Mouse (Mus musculus) liver, embryonic 11.5 days (tissue): ENCODE results near the gene Lnx2. TPM values are rescaled to one million over a fixed set of nuclear protein-coding genes. Genes with fewer than 3 reads are reported as not detected.

Experiments used
- ATAC-seq: fragments of 200-750 bp; cut with Nextera tagmentation; replicated peaks from 2 replicates; pipeline ENCODE4 v1.8.0; 2017; ENCODE audit warnings: moderate number of reproducible peaks, mild to moderate bottlenecking, moderate TSS enrichment, moderate library complexity; ENCODE audit not compliant: low FRiP score
- DNase-seq: peaks from one replicate; pipeline ENCODE4 v3.0.0-alpha.2; 2017; ENCODE audit warnings: low spot score
- H3K27ac ChIP-seq: fragments of 300-500 bp; sonication (generic); 2 replicates; pipeline ENCODE4 v1.5.1; 2014; ENCODE audit warnings: mild to moderate bottlenecking, low read depth, low read length, control low read depth
- H3K27me3 ChIP-seq: fragments of 300-500 bp; sonication (generic); replicated peaks from 2 replicates; pipeline ENCODE4 v1.6.1; 2014; ENCODE audit warnings: low read length, mixed read lengths; ENCODE audit not compliant: control insufficient read depth, insufficient read depth
- H3K36me3 ChIP-seq: fragments of 300-500 bp; sonication (generic); 2 replicates; pipeline ENCODE4 v1.6.1; 2014; ENCODE audit warnings: mild to moderate bottlenecking, low read length, moderate library complexity, mixed read lengths; ENCODE audit not compliant: control insufficient read depth, insufficient read depth
- H3K4me1 ChIP-seq: fragments of 300-500 bp; sonication (generic); replicated peaks from 2 replicates; pipeline ENCODE4 v1.6.1; 2014; ENCODE audit warnings: low read length, mixed read lengths; ENCODE audit not compliant: control insufficient read depth, insufficient read depth
- H3K4me2 ChIP-seq: fragments of 300-500 bp; sonication (generic); 2 replicates; pipeline ENCODE4 v1.6.1; 2014; ENCODE audit warnings: mild to moderate bottlenecking, control low read depth, moderate library complexity
- H3K4me3 ChIP-seq: fragments of 300-500 bp; sonication (generic); 2 replicates; pipeline ENCODE4 v1.5.1; 2014; ENCODE audit warnings: low read depth, low read length, control low read depth
- H3K9ac ChIP-seq: fragments of 300-500 bp; sonication (generic); 2 replicates; pipeline ENCODE4 v1.6.1; 2014; ENCODE audit warnings: low read depth, low read length, control low read depth
- H3K9me3 ChIP-seq: fragments of 300-500 bp; sonication (generic); 2 replicates; pipeline ENCODE4 v1.6.1; 2016; ENCODE audit warnings: low read length, inconsistent platforms, mixed read lengths; ENCODE audit not compliant: control insufficient read depth
- WGBS: fragments of 180-500 bp; shearing (Covaris S2); extraction: QIAGEN DNeasy Blood & Tissue Kit; methylation state at CpG from one replicate; pipeline ENCODE4 v1.1.7; 2014; 5-methylcytosine and 5-hydroxymethylcytosine counted together
- polyA plus RNA-seq: library from polyadenylated mRNA; unstranded; fragments of >200 nt; fragmentation: Nextera tagmentation; extraction: Ambion mirVana; gene quantifications from 2 replicates; pipeline ENCODE4 v1.2.1, GENCODE M21; 2014

Gene Lnx2
- polyA plus RNA-seq, 1 experiment from 2014 or later = 13.3 TPM

DNA sequence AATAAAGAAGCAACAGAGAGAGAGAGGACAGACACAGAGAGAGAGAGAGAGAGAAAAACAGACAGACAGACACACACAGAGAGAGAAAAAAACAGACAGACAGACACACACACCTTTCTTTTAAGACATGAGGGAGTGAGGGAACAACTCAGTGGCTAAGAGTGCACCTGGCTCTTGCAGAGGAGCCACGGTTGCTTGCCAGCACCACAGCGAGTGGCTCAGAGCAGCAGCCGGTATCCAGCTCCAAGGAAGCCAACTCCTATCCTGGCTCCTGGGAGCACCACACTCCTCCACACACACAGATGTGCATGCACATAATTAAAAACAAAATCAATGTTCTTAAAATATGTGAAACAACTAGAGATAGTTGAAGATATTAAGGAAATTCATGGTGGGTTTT, 30.9 kb upstream of the Lnx2 start:
- DNase-seq (no peak), ATAC-seq (no peak)
- H3K27me3 ChIP-seq = no peaks in the 10 kb centered on the region
- 99% methylated on average over 3 of the region's 3 CpGs for WGBS
- no peaks in the 10 kb centered on the region for H3K4me1 ChIP-seq
- H3K27ac ChIP-seq = no peak overlapping the region
- H3K4me3 ChIP-seq = no peak overlapping the region
- H3K4me2 ChIP-seq = no peak overlapping the region
- H3K36me3 ChIP-seq = peaks cover 56% of the 10 kb centered on the region
- no peak overlapping the region for H3K9ac ChIP-seq
- 0 out of 2 replicates have a peak, but pooled peaks cover 6% of the 10 kb centered on the region for H3K9me3 ChIP-seq

DNA sequence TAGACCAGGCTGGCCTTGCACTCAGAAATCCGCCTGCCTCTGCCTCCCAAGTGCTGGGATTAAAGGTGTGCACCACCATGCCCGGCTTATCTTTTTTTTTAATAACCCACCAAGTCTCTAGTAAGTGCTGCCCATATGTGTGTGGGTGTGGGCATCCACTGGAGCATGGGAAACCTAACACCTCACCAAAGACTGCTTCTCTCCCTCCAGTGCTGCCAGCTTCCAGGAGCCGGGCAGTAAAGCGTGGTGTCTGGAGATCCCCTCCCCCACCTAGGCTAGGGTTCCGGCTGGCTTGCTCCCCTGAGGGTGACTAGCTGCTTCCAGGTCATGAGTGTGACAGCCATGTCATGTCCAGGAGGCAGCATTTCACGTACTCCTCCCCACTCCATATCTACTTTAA, 25.9 kb upstream of the Lnx2 start:
- Histone ChIP-seq H3K36me3 (peaks cover 27% of the 10 kb centered on the region), H3K9me3 (no peaks in the 10 kb centered on the region), H3K4me2 (no peak overlapping the region), H3K4me1 (no peaks in the 10 kb centered on the region), H3K4me3 (no peak overlapping the region), H3K27me3 (no peaks in the 10 kb centered on the region), H3K9ac (no peak overlapping the region), H3K27ac (no peak overlapping the region)
- DNase-seq = no peak
- WGBS = 90% methylated on average over 6 of the region's 6 CpGs
- no peak for ATAC-seq

DNA sequence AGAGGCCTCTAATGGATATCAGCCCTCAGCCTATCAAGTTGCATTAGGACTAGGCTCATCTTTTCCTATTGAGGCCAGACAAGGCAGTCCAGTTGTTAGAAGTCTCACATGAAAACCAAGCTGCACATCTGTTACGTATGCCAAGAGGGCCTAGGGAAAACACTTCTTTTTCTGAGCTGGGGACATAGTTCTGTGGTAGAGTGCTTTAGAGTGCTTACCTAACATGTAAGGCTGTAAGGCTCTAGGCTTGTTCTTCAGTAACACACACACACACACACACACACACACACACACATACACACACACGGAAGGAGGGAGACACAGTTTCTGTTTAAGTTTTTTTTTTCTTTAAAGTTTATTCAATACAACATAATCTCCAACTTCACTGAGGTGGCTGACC, 23.8 kb upstream of the Lnx2 start:
- 83% methylated on average over 2 of the region's 2 CpGs for WGBS

DNA sequence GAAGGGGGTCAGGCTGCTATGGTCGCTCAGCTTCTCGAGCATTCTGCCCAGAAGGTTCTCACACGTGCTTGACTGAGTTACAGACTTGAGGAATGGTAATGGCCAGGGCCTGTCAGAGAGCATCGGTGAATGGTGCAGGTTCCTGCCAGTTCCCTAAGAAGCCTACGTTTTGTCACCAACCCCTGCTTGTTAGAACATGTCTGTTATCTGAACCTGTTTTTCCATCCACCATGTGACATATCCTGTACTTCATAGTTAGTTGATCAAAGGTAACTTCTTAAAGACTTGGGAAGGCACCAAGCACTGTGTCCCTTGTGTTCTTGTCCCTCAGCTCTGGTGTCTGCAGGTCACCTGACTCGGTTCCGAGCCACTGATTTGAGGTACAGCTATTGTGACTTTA, 22.3 kb upstream of the Lnx2 start:
- no peak for ATAC-seq
- peaks cover 15% of the 10 kb centered on the region for H3K36me3 ChIP-seq
- WGBS = 87% methylated on average over 7 of the region's 7 CpGs

More for the DNA sequence above, 23.8 kb upstream of the Lnx2 start:
- no peak overlapping the region for H3K27ac ChIP-seq
- H3K4me2 ChIP-seq = no peak overlapping the region
- no peaks in the 10 kb centered on the region for H3K27me3 ChIP-seq
- H3K4me3 ChIP-seq = no peak overlapping the region
- no peaks in the 10 kb centered on the region for H3K9me3 ChIP-seq
- no peak overlapping the region for H3K9ac ChIP-seq
- H3K4me1 ChIP-seq = no peaks in the 10 kb centered on the region
- peaks cover 20% of the 10 kb centered on the region for H3K36me3 ChIP-seq
- ATAC-seq (no peak), DNase-seq (no peak)

DNA sequence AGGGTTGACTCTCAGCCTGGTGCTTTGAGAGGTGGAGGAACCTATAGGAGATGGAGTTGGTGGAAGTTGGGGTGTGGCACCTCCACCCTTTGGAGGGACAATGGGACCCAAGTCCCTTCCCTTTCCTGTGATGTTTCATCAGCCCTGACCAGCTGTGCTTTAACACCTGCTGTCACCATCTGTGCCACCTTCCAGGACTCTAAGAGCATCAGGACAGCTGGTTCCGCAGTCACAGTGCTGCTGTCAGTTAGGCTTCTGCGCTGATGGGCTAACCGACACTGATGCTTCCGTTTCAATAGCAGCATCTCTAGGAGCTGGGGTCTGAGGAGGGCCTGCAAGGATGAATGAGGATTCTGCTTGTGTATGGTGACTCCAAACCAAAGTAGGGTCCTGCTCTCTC, 20.2 kb upstream of the Lnx2 start:
- Histone ChIP-seq H3K27ac (no peak overlapping the region), H3K36me3 (peaks cover 5% of the 10 kb centered on the region), H3K4me1 (no peaks in the 10 kb centered on the region), H3K4me3 (no peak overlapping the region), H3K27me3 (no peaks in the 10 kb centered on the region), H3K9me3 (no peaks in the 10 kb centered on the region), H3K4me2 (no peak overlapping the region), H3K9ac (no peak overlapping the region)
- WGBS = 89% methylated on average over 4 of the region's 4 CpGs
- no peak for DNase-seq
- no peak for ATAC-seq

More for the DNA sequence above, 22.3 kb upstream of the Lnx2 start:
- Histone ChIP-seq H3K9ac (no peak overlapping the region), H3K4me3 (no peak overlapping the region), H3K4me2 (no peak overlapping the region), H3K27ac (no peak overlapping the region), H3K27me3 (no peaks in the 10 kb centered on the region), H3K9me3 (no peaks in the 10 kb centered on the region), H3K4me1 (no peaks in the 10 kb centered on the region)
- no peak for DNase-seq

DNA sequence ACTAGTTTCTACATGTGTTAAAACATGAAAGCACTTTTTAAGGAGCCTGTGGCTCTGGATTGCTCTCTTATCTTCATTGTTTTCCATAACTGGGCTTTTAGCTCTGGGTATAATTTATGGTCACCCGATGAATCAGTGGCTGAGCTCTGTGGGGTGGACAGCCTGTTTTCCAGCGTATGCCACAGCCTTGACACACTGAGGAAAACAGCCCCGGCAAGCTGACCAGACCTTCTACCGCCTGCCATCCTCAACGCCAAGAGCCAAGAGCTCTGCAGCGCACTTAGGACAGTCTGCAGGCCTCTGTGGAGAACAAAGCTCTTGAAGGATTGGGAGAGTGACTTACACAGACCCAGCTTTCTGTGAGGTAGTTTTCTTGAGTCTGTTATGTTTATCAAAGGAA, 17.9 kb upstream of the Lnx2 start:
- ATAC-seq (no peak), DNase-seq (no peak)
- Histone ChIP-seq H3K9me3 (no peaks in the 10 kb centered on the region), H3K27me3 (no peaks in the 10 kb centered on the region), H3K9ac (no peak overlapping the region), H3K27ac (no peak overlapping the region), H3K4me2 (no peak overlapping the region), H3K36me3 (no peaks in the 10 kb centered on the region; the same call in 1 of the 2 replicates), H3K4me3 (no peak overlapping the region), H3K4me1 (no peaks in the 10 kb centered on the region)
- 85% methylated on average over 6 of the region's 6 CpGs for WGBS

DNA sequence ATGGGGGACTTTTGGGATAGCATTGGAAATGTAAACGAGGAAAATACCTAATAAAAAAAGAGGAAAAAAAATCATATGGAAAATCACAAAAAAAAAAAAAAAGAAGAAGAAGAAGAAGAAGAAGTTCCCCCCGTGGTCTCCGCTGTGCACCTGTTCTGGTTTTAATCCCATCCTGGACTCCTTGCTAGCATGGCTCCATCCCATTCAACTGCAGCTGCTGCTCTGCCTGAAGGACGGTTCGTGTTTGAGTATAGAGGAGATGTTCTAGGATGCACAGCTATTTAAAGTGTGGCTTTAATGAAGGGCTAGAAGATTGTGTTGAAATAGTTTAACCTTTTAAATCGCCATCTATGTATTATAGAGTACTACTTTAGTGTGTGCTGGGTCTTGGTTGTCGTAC, 16.1 kb upstream of the Lnx2 start:
- 88% methylated on average over 7 of the region's 7 CpGs for WGBS
- ATAC-seq = no peak
- H3K4me2 ChIP-seq = no peak overlapping the region
- H3K27ac ChIP-seq = no peak overlapping the region
- no peaks in the 10 kb centered on the region for H3K4me1 ChIP-seq
- no peaks in the 10 kb centered on the region for H3K9me3 ChIP-seq
- peaks cover under 1% of the 10 kb centered on the region; the same call in 1 of the 2 replicates for H3K36me3 ChIP-seq
- no peak for DNase-seq
- H3K27me3 ChIP-seq = no peaks in the 10 kb centered on the region
- no peak overlapping the region for H3K9ac ChIP-seq
- no peak overlapping the region for H3K4me3 ChIP-seq

DNA sequence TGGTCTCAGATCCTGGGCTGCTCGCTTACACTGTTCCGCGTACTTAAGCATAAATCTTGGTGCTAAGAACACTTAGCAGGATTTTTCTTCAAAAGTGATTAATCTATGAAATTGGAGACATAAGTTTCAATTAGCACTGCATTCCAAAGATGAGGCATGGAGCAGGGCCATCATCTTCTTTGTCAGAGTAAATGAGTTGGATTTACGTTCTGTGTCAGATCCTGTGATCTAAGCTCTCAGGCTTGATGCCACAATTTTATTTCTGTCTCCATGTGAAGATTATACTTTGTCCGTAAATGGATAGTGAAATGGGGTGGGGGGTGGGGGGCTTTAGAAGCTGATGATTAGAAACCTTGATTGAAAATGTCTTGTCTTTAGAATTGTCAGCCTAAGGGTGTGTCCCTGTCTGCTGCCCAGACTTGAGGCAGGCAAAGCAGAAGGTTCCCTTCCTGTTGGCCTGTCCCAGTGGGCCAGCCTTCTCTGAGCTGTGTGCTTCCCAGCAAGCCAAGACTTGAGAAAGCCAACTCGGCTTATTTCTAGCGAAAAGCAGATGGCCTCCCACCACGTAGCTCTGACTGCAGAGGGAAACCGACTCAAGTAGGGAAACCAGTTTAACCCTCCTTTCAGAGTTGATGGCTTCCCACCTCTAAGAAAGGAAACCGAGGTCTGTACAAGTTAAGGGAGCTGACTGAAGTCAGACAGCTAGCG, 14.0 kb upstream of the Lnx2 start:
- H3K27me3 ChIP-seq = no peaks in the 10 kb centered on the region
- DNase-seq (no peak), ATAC-seq (no peak)
- no peak overlapping the region for H3K9ac ChIP-seq
- no peak overlapping the region for H3K4me3 ChIP-seq
- H3K4me1 ChIP-seq = no peaks in the 10 kb centered on the region
- no peaks in the 10 kb centered on the region for H3K9me3 ChIP-seq
- 83% methylated on average over 11 of the region's 11 CpGs for WGBS
- H3K27ac ChIP-seq = no peak overlapping the region
- peaks cover 8% of the 10 kb centered on the region; the same call in 1 of the 2 replicates for H3K36me3 ChIP-seq
- no peak overlapping the region for H3K4me2 ChIP-seq

DNA sequence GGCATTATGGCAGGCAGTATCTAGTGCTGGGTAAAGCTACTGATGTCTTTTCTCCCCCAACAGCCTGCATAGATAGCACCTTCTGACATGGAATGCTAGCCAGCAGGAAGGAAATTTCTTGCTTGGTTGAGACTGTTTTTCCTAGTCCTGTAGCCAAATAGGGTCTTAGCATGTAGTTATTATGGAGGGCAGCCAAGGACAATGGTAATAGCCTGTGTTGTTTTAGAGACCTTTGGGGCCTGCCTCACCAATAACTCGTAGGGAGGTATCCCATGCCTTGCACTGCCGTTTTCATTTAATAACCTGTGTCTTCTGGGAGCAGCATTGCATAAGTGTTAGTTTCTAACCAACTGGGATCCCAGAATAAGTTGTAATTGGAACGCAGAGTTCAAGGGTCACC, 13.4 kb upstream of the Lnx2 start:
- Histone ChIP-seq H3K36me3 (peaks cover 8% of the 10 kb centered on the region; the same call in 1 of the 2 replicates), H3K4me1 (no peaks in the 10 kb centered on the region)
- WGBS = 89% methylated on average over 3 of the region's 3 CpGs

More for the DNA sequence above, 13.4 kb upstream of the Lnx2 start:
- Histone ChIP-seq H3K9me3 (no peaks in the 10 kb centered on the region), H3K4me2 (no peak overlapping the region), H3K9ac (no peak overlapping the region), H3K4me3 (no peak overlapping the region), H3K27me3 (no peaks in the 10 kb centered on the region), H3K27ac (no peak overlapping the region)
- ATAC-seq = no peak
- DNase-seq = no peak
